Mouse (Mus musculus): ENCODE results near the gene Msi2. TPM values are rescaled to one million over a fixed set of nuclear protein-coding genes. Genes with fewer than 3 reads are reported as not detected.

Msi2 gene
- polyA plus RNA-seq, 1 experiment from 2014 or later = 3.9 TPM

- Histone ChIP-seq H3K4me3 (replicated peaks) (no peak overlapping the region), H3K27ac (no peak overlapping the region), H3K9me3 (replicated peaks) (no peaks in the 10 kb centered on the region), H3K4me2 (no peak overlapping the region), H3K9ac (no peak overlapping the region), H3K4me1 (replicated peaks) (peaks cover 78% of the 10 kb centered on the region), H3K36me3 (no peaks in the 10 kb centered on the region), H3K27me3 (no peaks in the 10 kb centered on the region)
- WGBS (ENCODE audit: insufficient replicate concordance) = 80% methylated on average over 6 of the region's 6 CpGs
- ATAC-seq (ENCODE audit: low read depth) (no peak), DNase-seq (no peak)
These were observed 107.5 kb downstream of the Msi2 start for GRCm38 (mm10) chr11:88610809-88611208.

DNA sequence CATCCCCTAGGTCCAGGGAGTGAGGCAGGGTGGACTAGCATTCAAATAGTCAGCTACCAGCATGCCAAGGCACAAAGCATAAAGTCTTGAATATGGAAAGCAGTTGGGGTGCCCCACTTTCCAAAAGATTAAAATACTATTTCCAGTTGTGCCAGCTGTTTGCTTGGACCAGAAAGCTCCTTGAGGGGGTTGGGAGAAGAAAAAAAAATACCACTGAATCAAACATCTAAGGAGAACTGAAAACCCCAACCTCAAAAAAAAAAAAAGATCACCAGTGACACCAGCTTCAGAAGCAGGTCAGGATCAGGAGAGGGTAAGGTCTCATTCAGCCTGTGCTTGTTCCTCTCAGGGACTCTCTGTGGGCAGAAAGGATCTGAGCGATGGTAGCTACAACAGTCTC is 108.2 kb downstream of the Msi2 start:
- WGBS (ENCODE audit: insufficient replicate concordance) = 84% methylated on average over 1 of the region's 1 CpGs
- DNase-seq (no peak), ATAC-seq (ENCODE audit: low read depth) (no peak)
- Histone ChIP-seq H3K9ac (no peak overlapping the region), H3K4me2 (no peak overlapping the region), H3K4me1 (replicated peaks) (peaks cover 80% of the 10 kb centered on the region), H3K4me3 (replicated peaks) (no peak overlapping the region), H3K9me3 (replicated peaks) (no peaks in the 10 kb centered on the region), H3K27ac (no peak overlapping the region), H3K27me3 (no peaks in the 10 kb centered on the region), H3K36me3 (no peaks in the 10 kb centered on the region)

DNA sequence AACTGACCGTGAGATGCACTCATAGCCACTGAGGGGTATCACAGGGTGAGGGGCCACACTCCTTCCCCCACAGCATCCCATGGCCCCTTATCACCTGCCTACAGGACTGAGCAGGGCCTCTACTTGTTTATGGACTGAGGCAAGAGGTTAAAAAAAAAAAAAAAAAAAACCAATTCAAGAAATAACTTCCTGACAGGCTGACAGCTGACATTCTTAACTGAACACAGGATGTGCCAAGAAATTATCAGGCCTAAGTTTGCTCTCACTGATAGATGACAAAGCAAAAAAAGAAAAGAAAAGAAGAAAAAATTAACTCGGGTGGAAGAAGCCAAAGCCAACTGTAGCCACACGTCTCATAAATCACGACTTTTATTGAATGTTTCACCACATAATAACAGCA is 109.7 kb downstream of the Msi2 start:
- DNase-seq = no peak
- Histone ChIP-seq H3K36me3 (no peaks in the 10 kb centered on the region), H3K4me3 (replicated peaks) (no peak overlapping the region), H3K27ac (peak overlapping the region; percentile 47; the same call in 1 of the 2 replicates), H3K9ac (peak overlapping the region; percentile 9; the same call in 1 of the 2 replicates), H3K9me3 (replicated peaks) (no peaks in the 10 kb centered on the region), H3K27me3 (no peaks in the 10 kb centered on the region), H3K4me1 (replicated peaks) (peaks cover 80% of the 10 kb centered on the region), H3K4me2 (0 out of 2 replicates have a peak overlapping the region, but pooled peaks have one; percentile 8)
- WGBS (ENCODE audit: insufficient replicate concordance) = 11% methylated on average over 4 of the region's 4 CpGs
- ATAC-seq (ENCODE audit: low read depth) = peak; percentile 60

GRCm38 (mm10) chr11:88607725-88608383 is 110.5 kb downstream of the Msi2 start:
- DNase-seq (no peak), ATAC-seq (ENCODE audit: low read depth) (no peak)
- Histone ChIP-seq H3K9ac (no peak overlapping the region), H3K27ac (no peak overlapping the region), H3K4me3 (replicated peaks) (no peak overlapping the region), H3K4me1 (replicated peaks) (peaks cover 80% of the 10 kb centered on the region), H3K9me3 (replicated peaks) (no peaks in the 10 kb centered on the region), H3K36me3 (peaks cover 3% of the 10 kb centered on the region; the same call in 1 of the 2 replicates), H3K27me3 (no peaks in the 10 kb centered on the region), H3K4me2 (no peak overlapping the region)
- 68% methylated on average over 12 of the region's 12 CpGs for WGBS (ENCODE audit: insufficient replicate concordance)

DNA sequence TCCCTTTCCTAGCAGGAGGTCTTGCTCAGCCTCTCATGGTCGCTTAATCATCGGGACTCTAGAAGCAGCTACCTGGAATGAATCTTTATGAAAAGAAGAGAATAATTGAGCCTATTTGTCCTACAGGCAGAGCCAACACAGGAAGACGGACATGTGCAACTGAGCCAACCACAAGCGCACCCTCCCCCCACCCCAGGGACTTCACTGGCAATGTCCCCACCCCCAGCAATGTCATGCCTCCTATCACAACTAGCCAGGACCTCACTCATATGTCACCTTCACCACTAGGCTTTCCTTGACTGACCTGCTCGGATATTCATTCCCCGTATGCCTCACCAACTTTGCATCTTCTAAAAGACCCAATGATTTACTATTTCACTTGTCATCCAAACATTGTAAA is 112.5 kb downstream of the Msi2 start:
- H3K9me3 ChIP-seq (replicated peaks) = no peaks in the 10 kb centered on the region
- no peak for DNase-seq
- no peak overlapping the region for H3K4me3 ChIP-seq (replicated peaks)
- H3K36me3 ChIP-seq = peaks cover 5% of the 10 kb centered on the region; the same call in 1 of the 2 replicates
- no peak overlapping the region for H3K27ac ChIP-seq
- H3K4me2 ChIP-seq = no peak overlapping the region
- no peak overlapping the region for H3K9ac ChIP-seq
- H3K27me3 ChIP-seq = no peaks in the 10 kb centered on the region
- ATAC-seq (ENCODE audit: low read depth) = no peak
- 32% methylated on average over 6 of the region's 6 CpGs for WGBS (ENCODE audit: insufficient replicate concordance)
- peaks cover 88% of the 10 kb centered on the region for H3K4me1 ChIP-seq (replicated peaks)

DNA sequence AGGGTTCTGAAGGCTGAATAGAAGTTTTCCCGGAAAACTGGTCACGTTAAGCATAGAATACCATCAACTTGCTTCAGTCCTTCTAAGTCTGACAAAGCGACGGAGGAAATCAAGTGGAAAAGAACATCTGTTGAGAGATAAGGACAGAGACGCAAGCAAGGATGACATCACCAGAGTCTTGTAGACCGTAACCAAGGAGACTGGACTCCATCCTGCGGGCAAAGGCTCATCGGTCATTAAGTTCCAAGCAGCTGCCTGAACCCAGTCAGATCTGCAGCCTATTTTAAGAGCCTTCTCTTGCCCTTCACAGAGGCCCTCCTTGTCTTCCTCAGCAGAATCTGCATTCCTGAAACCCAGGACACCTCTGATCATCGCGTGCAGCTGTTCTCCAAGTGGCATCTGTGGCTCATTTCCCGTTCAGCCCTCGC is 113.2 kb downstream of the Msi2 start:
- Histone ChIP-seq H3K4me3 (replicated peaks) (no peak overlapping the region), H3K9ac (no peak overlapping the region), H3K9me3 (replicated peaks) (no peaks in the 10 kb centered on the region), H3K27me3 (no peaks in the 10 kb centered on the region), H3K4me2 (0 out of 2 replicates have a peak overlapping the region, but pooled peaks have one; percentile 0), H3K4me1 (replicated peaks) (peaks cover 90% of the 10 kb centered on the region), H3K27ac (no peak overlapping the region), H3K36me3 (peaks cover 5% of the 10 kb centered on the region; the same call in 1 of the 2 replicates)
- DNase-seq = peak; percentile 43
- ATAC-seq (ENCODE audit: low read depth) = peak; percentile 47; the same call in 1 of the 2 replicates
- 28% methylated on average over 12 of the region's 12 CpGs for WGBS (ENCODE audit: insufficient replicate concordance)

- Histone ChIP-seq H3K36me3 (peaks cover 5% of the 10 kb centered on the region; the same call in 1 of the 2 replicates), H3K4me3 (replicated peaks) (no peak overlapping the region), H3K27me3 (no peaks in the 10 kb centered on the region), H3K4me2 (no peak overlapping the region), H3K9ac (no peak overlapping the region), H3K9me3 (replicated peaks) (no peaks in the 10 kb centered on the region), H3K27ac (no peak overlapping the region), H3K4me1 (replicated peaks) (peaks cover 90% of the 10 kb centered on the region)
- 41% methylated on average over 2 of the region's 2 CpGs for WGBS (ENCODE audit: insufficient replicate concordance)
- DNase-seq (no peak), ATAC-seq (ENCODE audit: low read depth) (no peak)
These were observed 113.7 kb downstream of the Msi2 start for GRCm38 (mm10) chr11:88604635-88605034.

GRCm38 (mm10) chr11:88603366-88603765 is 114.9 kb downstream of the Msi2 start:
- Histone ChIP-seq H3K9me3 (replicated peaks) (no peaks in the 10 kb centered on the region), H3K4me2 (no peak overlapping the region), H3K36me3 (peaks cover 5% of the 10 kb centered on the region; the same call in 1 of the 2 replicates), H3K9ac (no peak overlapping the region), H3K4me3 (replicated peaks) (no peak overlapping the region), H3K27ac (no peak overlapping the region), H3K4me1 (replicated peaks) (peaks cover 91% of the 10 kb centered on the region), H3K27me3 (no peaks in the 10 kb centered on the region)
- whole genome bisulfite sequencing (ENCODE audit: insufficient replicate concordance) = 51% methylated on average over 11 of the region's 11 CpGs
- no peak for DNase-seq
- ATAC-seq (ENCODE audit: low read depth) = 0 out of 2 replicates have a peak, but pooled peaks have one; percentile 28

DNA sequence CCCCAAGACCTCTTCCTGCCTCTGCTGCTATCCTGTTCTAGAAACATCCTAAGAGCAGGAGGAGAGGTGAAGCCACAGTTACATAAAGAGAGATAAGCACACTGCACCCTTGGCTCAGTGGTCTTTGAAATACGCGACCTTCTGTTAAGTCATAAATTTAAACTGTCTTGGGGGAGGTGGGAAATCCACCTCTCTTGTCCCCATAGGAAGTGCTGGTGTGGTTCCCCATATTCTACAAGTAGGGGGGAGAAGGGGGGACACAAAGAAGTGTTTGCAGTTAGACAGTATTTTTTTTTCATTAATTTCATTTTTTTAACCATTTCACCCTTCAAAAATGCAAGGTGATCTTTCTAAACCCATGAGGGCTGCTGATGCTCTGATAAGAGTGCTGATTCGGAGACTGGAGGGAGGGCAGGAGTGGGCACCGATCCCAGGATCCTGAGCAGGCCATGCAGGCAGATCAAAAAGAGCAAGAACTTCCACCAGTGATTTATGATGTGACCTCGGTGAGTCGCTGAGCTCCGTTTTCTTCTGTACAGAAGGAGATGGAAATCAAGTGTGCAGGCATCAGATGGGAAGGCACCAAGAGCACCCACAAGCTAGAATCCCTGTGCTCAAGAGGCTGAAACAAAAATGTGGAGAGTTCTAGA is 115.7 kb downstream of the Msi2 start:
- Histone ChIP-seq H3K9me3 (replicated peaks) (no peaks in the 10 kb centered on the region), H3K4me3 (replicated peaks) (no peak overlapping the region), H3K36me3 (peaks cover 5% of the 10 kb centered on the region; the same call in 1 of the 2 replicates), H3K27me3 (no peaks in the 10 kb centered on the region), H3K27ac (no peak overlapping the region), H3K4me2 (no peak overlapping the region), H3K9ac (no peak overlapping the region), H3K4me1 (replicated peaks) (peaks cover 88% of the 10 kb centered on the region)
- WGBS (ENCODE audit: insufficient replicate concordance) = 43% methylated on average over 7 of the region's 7 CpGs
- no peak for DNase-seq
- ATAC-seq (ENCODE audit: low read depth) = no peak

DNA sequence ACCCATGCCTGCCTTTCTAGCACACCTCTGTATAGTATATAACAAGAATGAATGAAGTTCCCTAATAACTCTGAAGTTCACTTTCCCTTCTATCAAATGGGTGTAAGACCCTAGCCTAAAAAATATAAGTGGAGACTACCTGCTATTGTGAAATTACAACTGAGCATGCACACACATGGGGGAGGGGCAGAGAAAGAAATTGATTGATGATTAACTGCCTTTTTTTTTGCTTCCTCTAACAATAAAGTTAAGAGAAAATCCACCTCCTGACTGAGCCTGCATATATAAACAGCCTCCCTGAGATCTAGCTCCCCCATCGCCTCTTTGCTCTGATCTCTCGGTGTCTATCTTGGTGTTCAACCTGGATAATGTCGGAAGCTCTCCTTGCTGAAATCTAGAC is 118.1 kb downstream of the Msi2 start:
- 77% methylated on average over 3 of the region's 3 CpGs for WGBS (ENCODE audit: insufficient replicate concordance)
- no peak for DNase-seq
- peaks cover 69% of the 10 kb centered on the region for H3K4me1 ChIP-seq (replicated peaks)

GRCm38 (mm10) chr11:88599332-88600130 is 118.8 kb downstream of the Msi2 start:
- Histone ChIP-seq H3K4me3 (replicated peaks) (no peak overlapping the region), H3K36me3 (peaks cover 5% of the 10 kb centered on the region; the same call in 1 of the 2 replicates), H3K4me1 (replicated peaks) (peaks cover 62% of the 10 kb centered on the region), H3K4me2 (peak overlapping the region; percentile 24), H3K27me3 (no peaks in the 10 kb centered on the region), H3K9me3 (replicated peaks) (no peaks in the 10 kb centered on the region), H3K9ac (0 out of 2 replicates have a peak overlapping the region, but pooled peaks have one; percentile 9), H3K27ac (peak overlapping the region; percentile 29; the same call in 1 of the 2 replicates)
- ATAC-seq (ENCODE audit: low read depth) (peak; percentile 31; the same call in 1 of the 2 replicates), DNase-seq (no peak)
- whole genome bisulfite sequencing (ENCODE audit: insufficient replicate concordance) = 29% methylated on average over 17 of the region's 17 CpGs

More for the DNA sequence above, 118.1 kb downstream of the Msi2 start:
- no peak overlapping the region for H3K4me2 ChIP-seq
- peak overlapping the region; percentile 29; the same call in 1 of the 2 replicates for H3K27ac ChIP-seq
- no peaks in the 10 kb centered on the region for H3K27me3 ChIP-seq
- H3K36me3 ChIP-seq = peaks cover 5% of the 10 kb centered on the region; the same call in 1 of the 2 replicates
- H3K9ac ChIP-seq = no peak overlapping the region
- ATAC-seq (ENCODE audit: low read depth) = no peak
- no peaks in the 10 kb centered on the region for H3K9me3 ChIP-seq (replicated peaks)
- no peak overlapping the region for H3K4me3 ChIP-seq (replicated peaks)
